Mouse (Mus musculus) CH12F3 (cell line): ENCODE results near the gene Insm1.

ENCODE experiments used
- in situ Hi-C: fragments of 300-500 bp; cut with MboI; formaldehyde crosslinking; loops from 2 replicates; pipeline ENCODE4 v1.14.3; 2020; ENCODE audit warnings: low sequenced_read_pairs

The Insm1 gene

GRCm38 (mm10) chr2:146221076-146221928 lies at the start of gene Insm1:
Insm1 (plus strand) TSS chr2:146221921.
- in situ Hi-C loops: no loop called here

- in situ Hi-C loops: no loop called here
Measured at GRCm38 (mm10) chr2:146172106-146172505, 49.6 kb upstream of the Insm1 start.

GRCm38 (mm10) chr2:146174173-146174572 lies 47.5 kb upstream of the Insm1 start:
- in situ Hi-C loops: no loop called here

- in situ Hi-C loops: no loop called here
Measured at GRCm38 (mm10) chr2:146178718-146179117, 43.0 kb upstream of the Insm1 start.

- in situ Hi-C loops: no loop called here
Measured at GRCm38 (mm10) chr2:146183830-146184793, 37.6 kb upstream of the Insm1 start.

- in situ Hi-C loops: no loop called here
Measured at GRCm38 (mm10) chr2:146196126-146196525, 25.6 kb upstream of the Insm1 start.

- in situ Hi-C loops: no loop called here
Measured at GRCm38 (mm10) chr2:146197947-146198346, 23.8 kb upstream of the Insm1 start.

- in situ Hi-C loops: no loop called here
Measured at GRCm38 (mm10) chr2:146210968-146211367, 10.8 kb upstream of the Insm1 start.

- in situ Hi-C loops: no loop called here
Measured at GRCm38 (mm10) chr2:146214715-146215114, 7.0 kb upstream of the Insm1 start.

GRCm38 (mm10) chr2:146216111-146217064 lies 5.3 kb upstream of the Insm1 start:
- in situ Hi-C loops: no loop called here

GRCm38 (mm10) chr2:146217227-146217980 lies 4.3 kb upstream of the Insm1 start:
- in situ Hi-C loops: no loop called here

GRCm38 (mm10) chr2:146218161-146218691 lies 3.5 kb upstream of the Insm1 start:
- in situ Hi-C loops: no loop called here

- in situ Hi-C loops: no loop called here
Measured at GRCm38 (mm10) chr2:146218881-146219535, 2.7 kb upstream of the Insm1 start.

GRCm38 (mm10) chr2:146219791-146220190 lies 1.9 kb upstream of the Insm1 start:
- in situ Hi-C loops: no loop called here

GRCm38 (mm10) chr2:146220591-146221075 lies 1.1 kb upstream of the Insm1 start:
- in situ Hi-C loops: no loop called here

- in situ Hi-C loops: no loop called here
Measured at GRCm38 (mm10) chr2:146221929-146222278, 183 bp downstream of the Insm1 start.

GRCm38 (mm10) chr2:146222279-146223175 lies 806 bp downstream of the Insm1 start:
- in situ Hi-C loops: no loop called here
